Mouse (Mus musculus) spleen, adult 2 months (tissue): ENCODE data around the gene Gm4131.
"Not testable (repeated sequence)": the region's sequence is repeated elsewhere in the genome, so short reads cannot be mapped to it uniquely, and the experiment has no call there.

Experiments used
- CTCF ChIP-seq: fragments of 200-500 bp; IDR thresholded peaks from 2 replicates; pipeline ENCODE4 v1.5.1; 2011; ENCODE audit warnings: mild to moderate bottlenecking, inconsistent platforms; ENCODE audit not compliant: insufficient read depth, insufficient read length, insufficient replicate concordance; ENCODE audit errors: extremely low read depth
- POLR2A ChIP-seq: fragments of 200-500 bp; IDR thresholded peaks from 2 replicates; pipeline ENCODE4 v1.6.1; 2011; ENCODE audit warnings: low read depth, low read length, inconsistent platforms

GRCm38 (mm10) chr14:62566821-62567220, at the start of gene Gm4131:
- not testable (repeated sequence) for TF ChIP-seq POLR2A, CTCF
